Mouse (Mus musculus) ES-Bruce4 (cell line): Measurements from ENCODE around the gene Slc16a6.

Experiments
- CTCF ChIP-seq: IDR thresholded peaks from one replicate; pipeline ENCODE4 v1.8.1; 2011; ENCODE audit warnings: low read depth, low read length
- POLR2A ChIP-seq: IDR thresholded peaks from one replicate; pipeline ENCODE4 v1.8.1; 2011; ENCODE audit warnings: low read length; ENCODE audit not compliant: insufficient read depth

- TF ChIP-seq CTCF (no peak), POLR2A (no peak)
These were observed 39.1 kb downstream of the Slc16a6 start for GRCm38 (mm10) chr11:109434233-109434798.
